Mouse (Mus musculus): ENCODE data around the gene Fgd2. TPM values are rescaled to one million over a fixed set of nuclear protein-coding genes. Genes with fewer than 3 reads are reported as not detected.

Gene Fgd2
- polyA plus RNA-seq, 1 experiment from 2014 or later = 6.4 TPM

DNA sequence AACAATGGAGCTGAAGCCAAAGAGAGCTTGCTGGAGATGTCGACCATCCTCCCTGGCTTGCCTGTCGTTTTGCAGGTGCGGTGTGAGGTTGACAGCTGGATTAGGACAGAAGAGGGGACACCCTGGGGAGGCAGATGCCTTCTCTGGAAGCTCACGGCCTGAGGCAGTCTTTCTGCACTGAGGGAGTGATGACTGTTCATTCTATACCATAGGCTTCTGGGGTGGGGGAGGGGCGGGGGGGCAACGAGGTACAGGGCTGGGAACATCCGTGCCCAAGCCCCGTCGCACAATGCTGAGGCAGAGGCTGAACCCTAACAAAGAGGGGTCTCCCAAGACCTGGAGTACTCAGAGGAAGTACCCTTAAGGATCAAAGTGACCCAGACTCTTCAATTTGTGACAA is 3.8 kb upstream of the Fgd2 start:
- no peaks in the 10 kb centered on the region for H3K27me3 ChIP-seq (ENCODE audit: low read depth, poor library complexity, severe bottlenecking)
- H3K4me3 ChIP-seq = peak overlapping the region; percentile 42
- H3K9me3 ChIP-seq (replicated peaks) = no peaks in the 10 kb centered on the region
- H3K36me3 ChIP-seq = no peaks in the 10 kb centered on the region
- H3K4me1 ChIP-seq = peaks cover 40% of the 10 kb centered on the region
- 23% methylated on average over 9 of the region's 9 CpGs for WGBS
- H3K27ac ChIP-seq = peak overlapping the region; percentile 81
- DNase-seq (ENCODE audit: low spot score) = no peak

DNA sequence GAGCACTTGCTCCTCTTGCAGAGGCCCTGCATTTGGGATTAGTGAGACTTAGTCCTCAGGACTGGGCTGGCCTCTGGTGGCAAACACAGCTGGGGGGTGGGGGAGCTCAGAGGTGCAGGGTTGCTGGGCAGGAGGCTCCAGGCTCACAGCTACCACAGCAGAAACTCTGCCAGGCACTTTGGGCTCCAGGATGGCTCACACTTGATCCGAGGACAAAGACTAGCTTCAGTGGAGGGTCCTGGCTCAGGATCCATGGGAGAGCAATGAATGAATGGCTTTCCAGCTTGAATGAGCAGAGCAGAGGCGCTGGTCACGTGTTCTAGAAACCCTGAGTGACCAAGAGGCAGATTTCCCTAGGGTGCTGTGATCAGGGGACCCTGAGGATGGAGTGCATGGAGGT is 1.8 kb upstream of the Fgd2 start:
- no peaks in the 10 kb centered on the region for H3K9me3 ChIP-seq (replicated peaks)
- no peaks in the 10 kb centered on the region for H3K27me3 ChIP-seq (ENCODE audit: low read depth, poor library complexity, severe bottlenecking)
- WGBS = 64% methylated on average over 3 of the region's 3 CpGs
- H3K4me1 ChIP-seq = peaks cover 40% of the 10 kb centered on the region
- H3K4me3 ChIP-seq = no peak overlapping the region
- no peak for DNase-seq (ENCODE audit: low spot score)
- H3K27ac ChIP-seq = no peak overlapping the region
- H3K36me3 ChIP-seq = no peaks in the 10 kb centered on the region

DNA sequence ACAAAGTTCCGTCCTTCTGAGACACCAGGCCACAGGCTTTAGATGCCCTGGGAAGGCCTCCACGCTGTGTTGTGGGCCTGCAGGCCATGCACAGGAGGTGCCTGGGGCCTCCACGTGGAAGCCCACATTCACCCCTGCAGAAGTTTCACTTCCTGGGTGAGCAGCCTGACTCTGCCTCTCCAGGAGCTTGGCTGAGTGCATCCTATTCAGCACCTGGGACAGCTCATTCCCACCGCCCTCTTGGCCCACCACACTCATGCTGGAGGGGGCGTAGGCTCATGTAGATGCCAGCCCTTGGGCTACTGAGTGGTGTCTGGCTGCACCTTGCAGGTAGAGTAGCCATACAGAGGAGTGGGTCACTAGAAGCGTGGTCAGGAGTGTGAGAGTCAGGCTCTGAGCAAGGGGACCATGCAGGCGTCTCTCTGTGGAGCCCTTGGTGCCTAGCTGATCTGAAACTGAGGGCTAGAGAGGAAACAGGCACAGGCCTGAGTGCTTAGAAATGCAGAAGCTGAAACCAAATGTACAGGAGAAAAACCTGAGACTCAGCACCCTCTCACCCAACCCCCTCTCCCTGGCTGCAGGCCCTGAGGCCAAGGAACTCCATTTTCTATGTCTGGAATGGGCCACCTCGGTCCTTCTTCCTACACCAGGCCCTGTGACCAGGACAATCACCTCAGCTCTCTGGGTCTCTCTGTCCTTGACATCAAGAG is 1.4 kb downstream of the Fgd2 start:
- peaks cover 18% of the 10 kb centered on the region for H3K4me1 ChIP-seq
- H3K9me3 ChIP-seq (replicated peaks) = no peaks in the 10 kb centered on the region
- DNase-seq (ENCODE audit: low spot score) = peak; percentile 62
- H3K4me3 ChIP-seq = no peak overlapping the region
- H3K27ac ChIP-seq = no peak overlapping the region
- 52% methylated on average over 8 of the region's 8 CpGs for WGBS
- no peaks in the 10 kb centered on the region for H3K27me3 ChIP-seq (ENCODE audit: low read depth, poor library complexity, severe bottlenecking)
- H3K36me3 ChIP-seq = no peaks in the 10 kb centered on the region

DNA sequence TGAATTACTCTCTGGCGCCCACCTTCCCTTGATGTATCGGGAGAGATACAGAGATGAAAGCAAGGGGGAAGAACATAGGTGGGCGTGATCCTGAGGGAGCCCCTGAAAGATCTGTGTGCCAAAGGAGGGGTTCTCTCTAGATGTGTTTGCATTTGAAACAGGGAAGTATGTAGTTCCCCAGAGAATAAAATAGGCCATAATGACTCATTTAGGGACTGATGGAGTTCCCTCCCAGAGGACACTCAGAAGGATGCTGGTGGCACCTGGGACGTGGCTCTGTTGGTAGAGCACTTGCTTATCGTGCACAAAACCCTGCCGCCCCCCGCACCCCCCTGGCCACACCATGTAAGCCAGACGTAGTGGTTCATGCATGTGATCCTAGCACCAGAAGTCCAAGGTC is 2.4 kb downstream of the Fgd2 start:
- Histone ChIP-seq H3K36me3 (no peaks in the 10 kb centered on the region), H3K27ac (no peak overlapping the region), H3K4me1 (peaks cover 15% of the 10 kb centered on the region), H3K4me3 (no peak overlapping the region), H3K27me3 (ENCODE audit: low read depth, poor library complexity, severe bottlenecking) (peaks cover 8% of the 10 kb centered on the region; the same call in 1 of the 2 replicates), H3K9me3 (replicated peaks) (no peaks in the 10 kb centered on the region)
- WGBS = 82% methylated on average over 8 of the region's 8 CpGs
- no peak for DNase-seq (ENCODE audit: low spot score)

DNA sequence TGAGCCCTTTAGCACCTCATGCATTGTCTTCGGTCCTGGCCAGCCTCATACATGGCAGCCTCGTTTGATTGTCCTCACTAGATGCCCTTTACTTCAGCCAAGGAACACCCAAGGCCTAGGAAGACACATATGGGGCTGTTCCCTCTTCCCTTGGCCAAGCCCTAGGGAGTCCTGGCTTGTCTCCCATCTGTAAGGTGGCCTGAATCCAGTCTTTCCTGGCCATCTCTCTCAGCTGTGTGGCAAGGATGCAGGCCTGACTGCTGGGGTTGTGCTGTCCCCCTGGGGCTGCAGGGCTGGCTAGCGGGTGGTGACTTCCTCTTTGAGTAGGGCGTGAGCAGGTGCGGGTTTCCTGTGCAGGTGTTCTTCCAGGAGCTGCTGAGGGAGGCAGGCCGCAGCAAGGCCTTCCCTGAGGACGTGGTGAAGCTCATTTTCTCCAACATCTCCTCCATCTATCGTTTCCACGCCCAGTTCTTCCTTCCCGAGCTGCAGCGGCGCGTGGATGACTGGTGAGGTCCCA is 4.4 kb downstream of the Fgd2 start:
- Histone ChIP-seq H3K36me3 (no peaks in the 10 kb centered on the region), H3K4me1 (peaks cover 22% of the 10 kb centered on the region), H3K9me3 (replicated peaks) (no peaks in the 10 kb centered on the region), H3K27ac (no peak overlapping the region), H3K4me3 (no peak overlapping the region), H3K27me3 (ENCODE audit: low read depth, poor library complexity, severe bottlenecking) (peaks cover 27% of the 10 kb centered on the region)
- WGBS = 88% methylated on average over 13 of the region's 13 CpGs
- no peak for DNase-seq (ENCODE audit: low spot score)

DNA sequence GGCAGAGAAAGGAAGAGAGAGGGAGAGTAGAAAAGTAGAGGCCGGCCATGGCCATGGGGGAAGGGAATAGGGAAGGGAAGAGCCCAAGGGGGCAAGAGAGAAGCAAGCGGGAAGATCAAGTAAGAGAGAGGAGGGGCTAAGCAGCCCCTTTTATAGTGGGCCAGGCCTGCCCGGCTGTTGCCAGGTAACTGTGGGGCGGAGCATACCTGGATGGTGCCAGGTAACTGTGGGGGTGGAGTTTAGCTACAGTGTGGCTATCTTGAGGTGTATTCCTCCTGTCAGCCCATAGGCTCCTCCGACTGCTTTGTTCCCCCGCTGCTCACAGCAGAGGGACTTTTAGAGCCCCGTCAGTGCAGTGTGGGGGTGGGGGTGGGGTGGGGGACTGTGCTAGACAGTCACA is 8.0 kb downstream of the Fgd2 start:
- WGBS = 12% methylated on average over 7 of the region's 7 CpGs
- Histone ChIP-seq H3K27ac (0 out of 2 replicates have a peak overlapping the region, but pooled peaks have one; percentile 19), H3K4me3 (no peak overlapping the region; the same call in 1 of the 2 replicates)

DNA sequence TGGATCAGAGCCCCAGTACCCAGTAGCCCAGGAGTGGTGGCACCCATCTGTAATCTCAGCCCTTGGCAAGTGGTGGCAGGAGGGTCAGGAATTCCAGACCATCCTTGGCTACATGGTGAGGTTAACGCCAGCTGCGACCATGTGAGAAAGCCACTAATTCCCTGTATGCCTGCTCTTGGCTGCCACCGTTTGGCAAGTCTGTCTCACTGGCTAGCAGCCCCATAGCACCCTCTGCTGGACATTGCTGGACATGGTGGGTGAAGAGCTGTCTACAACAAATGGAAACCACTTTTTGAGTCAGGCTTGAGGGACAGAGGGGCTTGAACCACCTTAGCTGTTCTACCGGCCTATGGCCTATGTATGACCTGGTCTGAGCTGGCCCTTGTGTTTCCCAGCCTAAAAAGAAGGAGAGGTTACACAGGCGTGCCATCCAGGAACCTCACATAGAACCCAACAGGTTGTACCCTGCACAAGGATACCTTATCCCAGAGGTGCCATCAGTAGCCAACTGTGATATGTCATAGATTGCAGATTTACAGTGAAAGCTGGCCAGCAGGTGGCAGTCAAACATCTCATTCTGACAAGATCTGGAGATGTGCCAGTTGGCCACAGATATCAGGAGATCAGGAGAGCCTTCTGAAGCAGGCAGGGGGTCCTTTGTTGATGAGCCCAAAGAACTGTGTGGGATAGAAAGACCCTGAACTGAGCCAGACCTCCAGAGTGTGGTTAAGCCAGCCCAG is 10.4 kb downstream of the Fgd2 start:
- no peak overlapping the region for H3K4me3 ChIP-seq
- no peak overlapping the region for H3K27ac ChIP-seq
- H3K4me1 ChIP-seq = peaks cover 10% of the 10 kb centered on the region; the same call in 1 of the 2 replicates
- peaks cover 27% of the 10 kb centered on the region for H3K27me3 ChIP-seq (ENCODE audit: low read depth, poor library complexity, severe bottlenecking)
- H3K36me3 ChIP-seq = no peaks in the 10 kb centered on the region
- WGBS = 7% methylated on average over 5 of the region's 5 CpGs
- no peaks in the 10 kb centered on the region for H3K9me3 ChIP-seq (replicated peaks)
- DNase-seq (ENCODE audit: low spot score) = peak; percentile 93

More for the DNA sequence above, 8.0 kb downstream of the Fgd2 start:
- Histone ChIP-seq H3K4me1 (peaks cover 10% of the 10 kb centered on the region; the same call in 1 of the 2 replicates), H3K36me3 (no peaks in the 10 kb centered on the region), H3K9me3 (replicated peaks) (no peaks in the 10 kb centered on the region), H3K27me3 (ENCODE audit: low read depth, poor library complexity, severe bottlenecking) (peaks cover 27% of the 10 kb centered on the region)
- no peak for DNase-seq (ENCODE audit: low spot score)

DNA sequence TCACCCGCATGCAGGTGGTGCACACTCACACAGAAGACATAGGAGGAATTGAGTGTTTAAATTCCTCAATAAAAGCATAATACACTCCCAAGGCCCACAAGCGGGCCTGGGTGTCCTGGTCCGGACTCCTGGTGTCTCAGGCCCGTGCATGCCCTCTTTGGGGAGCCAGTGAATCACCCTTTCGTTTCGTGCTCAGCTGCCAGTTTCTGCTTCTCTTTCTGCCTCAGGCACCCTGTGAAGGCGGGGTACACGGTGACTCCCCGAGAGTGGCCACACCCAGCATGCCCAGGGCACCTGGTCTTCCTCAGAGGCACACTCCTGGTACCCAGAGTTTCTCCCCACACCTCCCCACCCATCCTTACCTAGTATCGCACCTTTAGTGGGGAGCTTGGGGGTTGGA is 15.2 kb downstream of the Fgd2 start:
- 86% methylated on average over 10 of the region's 10 CpGs for WGBS
- Histone ChIP-seq H3K9me3 (replicated peaks) (no peaks in the 10 kb centered on the region), H3K4me1 (0 out of 2 replicates have a peak, but pooled peaks cover under 1% of the 10 kb centered on the region), H3K4me3 (no peak overlapping the region), H3K27me3 (ENCODE audit: low read depth, poor library complexity, severe bottlenecking) (no peaks in the 10 kb centered on the region), H3K36me3 (no peaks in the 10 kb centered on the region), H3K27ac (no peak overlapping the region)
- DNase-seq (ENCODE audit: low spot score) = no peak

DNA sequence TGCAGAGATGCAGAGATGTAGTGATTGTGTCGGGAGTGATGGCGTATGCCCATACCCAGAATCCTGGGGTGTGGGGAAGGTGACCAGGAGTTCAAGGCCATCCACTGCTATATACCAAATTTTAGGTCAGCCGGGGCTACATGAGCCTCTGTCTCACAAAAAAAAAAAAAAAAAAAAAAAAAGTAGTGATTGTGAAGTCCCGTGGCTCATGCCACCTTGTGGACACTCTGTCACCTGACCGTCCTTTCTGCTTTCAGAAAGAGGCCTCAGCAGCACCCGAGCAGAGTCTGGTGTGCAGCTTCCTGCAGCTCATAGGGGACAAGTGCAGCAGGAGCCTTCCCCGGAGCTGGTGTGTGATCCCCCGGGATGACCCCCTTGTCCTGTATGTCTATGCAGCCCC is 17.3 kb downstream of the Fgd2 start:
- Histone ChIP-seq H3K4me3 (no peak overlapping the region), H3K9me3 (replicated peaks) (no peaks in the 10 kb centered on the region), H3K27ac (no peak overlapping the region), H3K4me1 (no peaks in the 10 kb centered on the region), H3K27me3 (ENCODE audit: low read depth, poor library complexity, severe bottlenecking) (no peaks in the 10 kb centered on the region), H3K36me3 (no peaks in the 10 kb centered on the region)
- 72% methylated on average over 8 of the region's 8 CpGs for WGBS
- DNase-seq (ENCODE audit: low spot score) = no peak

DNA sequence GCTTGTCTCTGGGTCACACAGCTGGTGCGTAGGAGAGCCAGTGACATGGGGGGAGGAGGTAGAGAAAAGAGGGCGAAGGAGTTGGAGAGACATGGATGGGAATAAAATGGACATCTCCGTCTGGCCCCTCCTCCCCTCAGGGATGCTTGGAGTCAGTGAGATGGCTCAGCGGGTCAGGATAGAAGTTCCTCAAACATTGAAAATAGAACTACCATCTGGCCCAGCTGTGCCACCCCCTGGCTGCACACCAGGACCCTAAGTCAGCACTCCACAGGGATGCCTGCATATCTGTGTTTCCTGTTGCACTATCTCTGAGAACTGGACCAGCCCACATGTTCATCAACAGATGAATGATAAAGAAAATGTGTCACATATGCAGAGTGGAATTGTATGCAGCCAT is 19.5 kb downstream of the Fgd2 start:
- no peak overlapping the region for H3K27ac ChIP-seq
- H3K4me1 ChIP-seq = peaks cover 8% of the 10 kb centered on the region
- WGBS = 81% methylated on average over 4 of the region's 4 CpGs
- H3K9me3 ChIP-seq (replicated peaks) = no peaks in the 10 kb centered on the region
- no peak for DNase-seq (ENCODE audit: low spot score)
- H3K36me3 ChIP-seq = no peaks in the 10 kb centered on the region
- H3K27me3 ChIP-seq (ENCODE audit: low read depth, poor library complexity, severe bottlenecking) = no peaks in the 10 kb centered on the region
- no peak overlapping the region for H3K4me3 ChIP-seq

DNA sequence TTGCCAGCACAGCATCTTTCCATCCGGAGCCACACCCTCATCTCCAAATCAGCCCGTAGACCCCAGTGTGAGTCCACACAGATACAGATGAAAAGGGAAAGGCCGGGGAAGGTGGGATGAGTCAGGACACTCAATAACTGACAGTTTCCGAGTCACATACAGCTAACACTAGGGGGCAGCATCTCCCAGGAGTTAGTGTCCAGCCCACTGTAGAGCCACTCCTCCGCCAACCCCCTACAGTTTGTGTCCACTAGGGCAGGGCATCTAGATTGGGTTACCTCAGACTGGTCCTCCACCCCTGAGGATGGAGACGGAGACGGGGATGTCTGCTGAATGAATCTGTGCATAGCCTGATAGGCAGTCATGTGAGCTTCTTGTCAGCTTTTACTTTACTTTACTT is 20.8 kb downstream of the Fgd2 start:
- Histone ChIP-seq H3K9me3 (replicated peaks) (no peaks in the 10 kb centered on the region), H3K4me3 (no peak overlapping the region), H3K27ac (no peak overlapping the region), H3K27me3 (ENCODE audit: low read depth, poor library complexity, severe bottlenecking) (no peaks in the 10 kb centered on the region), H3K36me3 (no peaks in the 10 kb centered on the region), H3K4me1 (peaks cover 8% of the 10 kb centered on the region)
- WGBS = 20% methylated on average over 7 of the region's 7 CpGs
- DNase-seq (ENCODE audit: low spot score) = peak; percentile 80

DNA sequence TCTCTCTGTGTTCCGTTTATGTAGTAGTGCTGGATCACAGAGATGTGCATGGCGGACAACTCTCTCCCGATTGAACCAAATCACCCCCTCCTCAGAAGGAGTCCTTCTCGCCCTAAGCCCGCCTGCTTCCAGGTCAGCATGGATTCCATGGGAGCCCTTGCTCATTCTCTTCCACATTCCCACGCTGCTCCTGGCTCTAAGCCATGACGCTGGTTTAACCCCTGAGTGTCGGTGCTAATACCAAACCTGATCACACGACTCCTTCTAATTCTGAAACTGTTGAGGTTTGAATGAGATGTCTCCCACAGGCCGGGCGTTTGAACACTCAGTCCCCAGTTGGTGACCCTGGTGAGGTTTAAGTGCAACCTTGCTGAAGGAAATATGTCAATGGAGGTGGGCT is 21.7 kb downstream of the Fgd2 start:
- Histone ChIP-seq H3K4me3 (no peak overlapping the region), H3K9me3 (replicated peaks) (no peaks in the 10 kb centered on the region), H3K36me3 (no peaks in the 10 kb centered on the region), H3K4me1 (peaks cover 8% of the 10 kb centered on the region), H3K27me3 (ENCODE audit: low read depth, poor library complexity, severe bottlenecking) (no peaks in the 10 kb centered on the region), H3K27ac (no peak overlapping the region)
- DNase-seq (ENCODE audit: low spot score) = no peak
- WGBS = 81% methylated on average over 11 of the region's 11 CpGs

DNA sequence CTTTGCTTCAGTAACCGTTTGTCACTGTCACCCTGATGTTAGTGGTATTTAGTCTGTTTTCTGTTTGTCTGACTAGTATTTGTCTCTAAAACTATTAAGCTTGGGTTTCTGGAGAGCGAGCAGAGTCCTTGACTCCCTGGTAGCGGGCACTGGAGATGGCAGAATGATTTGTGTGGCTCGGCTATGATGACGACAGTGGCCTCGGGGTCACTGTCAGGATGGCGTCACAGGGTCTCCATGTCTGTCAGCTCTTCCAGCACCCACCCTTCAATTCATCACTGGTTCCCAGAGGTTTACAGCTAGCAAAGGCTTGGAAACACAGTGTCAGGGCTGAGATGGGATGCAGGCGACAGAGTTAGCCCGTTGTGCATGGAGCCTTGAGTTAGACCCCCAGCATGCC is 23.2 kb downstream of the Fgd2 start:
- WGBS = 65% methylated on average over 9 of the region's 9 CpGs
- DNase-seq (ENCODE audit: low spot score) = no peak
- Histone ChIP-seq H3K9me3 (replicated peaks) (no peaks in the 10 kb centered on the region), H3K27me3 (ENCODE audit: low read depth, poor library complexity, severe bottlenecking) (no peaks in the 10 kb centered on the region), H3K36me3 (no peaks in the 10 kb centered on the region), H3K4me1 (peaks cover 8% of the 10 kb centered on the region), H3K27ac (no peak overlapping the region), H3K4me3 (no peak overlapping the region; the same call in 1 of the 2 replicates)

Measured in limb, embryonic 10.5 days (tissue).